Mouse (Mus musculus) limb, embryonic 14.5 days (tissue): ENCODE data around the gene Pcnx. TPM values are rescaled to one million over a fixed set of nuclear protein-coding genes. Genes with fewer than 3 reads are reported as not detected.

Experiments used
- polyA plus RNA-seq, 2 experiments: library from polyadenylated mRNA; depleted of rRNA in 1 of 2; stranded (reverse) in 1 of 2; unstranded in 1 of 2; fragments of >200 nt; fragmentation: Nextera tagmentation in 1 of 2; extraction: Ambion mirVana in 1 of 2; gene quantifications; 2 replicates each; pipeline versions ENCODE4 v1.2.1 to v1.2.3; 2012 to 2014

Gene Pcnx
- polyA plus RNA-seq, 2 experiments: 18.4 to 36.6 TPM

Other genes with a start within 250 kb of the Pcnx start
- gene Ttc9, start 228.8 kb upstream of the Pcnx start, polyA plus RNA-seq (2012; rRNA removed): 1.1 TPM in 2 replicates
- gene Ttc9, start 228.8 kb upstream of the Pcnx start, polyA plus RNA-seq (2014; fragmentation: Nextera tagmentation; extraction: Ambion mirVana): 1.2 and 1.6 TPM in 2 replicates
- 0.83 and 0.87 TPM in 2 replicates for gene Map3k9, start 78.8 kb upstream of the Pcnx start, polyA plus RNA-seq (2012; rRNA removed)
- 1.5 and 1.6 TPM in 2 replicates for gene Map3k9, start 78.8 kb upstream of the Pcnx start, polyA plus RNA-seq (2014; fragmentation: Nextera tagmentation; extraction: Ambion mirVana)